ENCODE assay signal across 40 mouse cellular contexts in genomic region chr11:100307900-100308299, GRCm38 (mm10). TPM values are rescaled to one million over a fixed set of nuclear protein-coding genes. Genes with fewer than 3 reads are reported as not detected.
"Had no signal": no experiment of that assay in that cellular context is flagged by ENCODE, and none has a peak within 500 bp of the region (broad histone marks: within the 10 kb centered on the region; RNA-seq: fewer than 3 reads in every experiment).

No protein-coding gene starts in this region.

- H3K36me3 ChIP-seq: heart, embryonic 10.5 days; heart, embryonic 12.5 days; hindbrain, embryonic 10.5 days; hindbrain, embryonic 12.5 days; hindbrain, embryonic 15.5 days; limb, embryonic 13.5 days; limb, embryonic 15.5 days; liver, embryonic 12.5 days had no signal

- H3K27me3 ChIP-seq: heart, embryonic 12.5 days; hindbrain, embryonic 12.5 days; hindbrain, embryonic 15.5 days; limb, embryonic 13.5 days; limb, embryonic 15.5 days had no signal

- H3K27ac ChIP-seq: heart, adult 2 months; heart, embryonic 10.5 days; hindbrain, embryonic 10.5 days; hindbrain, embryonic 12.5 days; hindbrain, embryonic 15.5 days; hindbrain, postnatal 0 days; layer of hippocampus, adult 2 months; left cerebral cortex, adult 2 months; limb, embryonic 13.5 days; limb, embryonic 15.5 days; liver, embryonic 12.5 days; liver, embryonic 14.5 days had no signal

- H3K4me3 ChIP-seq: heart, adult 2 months; heart, embryonic 10.5 days; heart, embryonic 12.5 days; hindbrain, embryonic 10.5 days; hindbrain, embryonic 12.5 days; hindbrain, embryonic 15.5 days; layer of hippocampus, adult 2 months; left cerebral cortex, adult 2 months; limb, embryonic 13.5 days; limb, embryonic 15.5 days; liver, embryonic 12.5 days had no signal

- ATAC-seq: hindbrain, postnatal 0 days; intestine, embryonic 16.5 days; liver, embryonic 12.5 days had no signal

- DNase-seq: gastrocnemius, postnatal 14 days; gastrocnemius, postnatal 36 days; heart, adult 11 months; heart, adult 2 months; heart, postnatal 10 days; heart, postnatal 4 days; kidney, adult 11 months; kidney, adult 2 months; kidney, postnatal 10 days; kidney, postnatal 25 days; kidney, postnatal 4 days had no signal

- H3K4me2 ChIP-seq: heart, embryonic 12.5 days; hindbrain, embryonic 12.5 days; hindbrain, embryonic 15.5 days; limb, embryonic 13.5 days; limb, embryonic 15.5 days; liver, embryonic 12.5 days had no signal

- H3K9ac ChIP-seq: heart, embryonic 12.5 days; hindbrain, embryonic 12.5 days; hindbrain, embryonic 15.5 days; limb, embryonic 13.5 days; limb, embryonic 15.5 days; liver, embryonic 12.5 days; liver, embryonic 14.5 days had no signal

- H3K4me1 ChIP-seq: limb, embryonic 13.5 days; limb, embryonic 15.5 days; liver, embryonic 12.5 days had no signal

- H3K9me3 ChIP-seq: heart, embryonic 10.5 days; heart, embryonic 12.5 days; hindbrain, embryonic 10.5 days; hindbrain, embryonic 12.5 days; hindbrain, embryonic 15.5 days; limb, embryonic 13.5 days; limb, embryonic 15.5 days; liver, embryonic 12.5 days had no signal

RNA-seq across cellular contexts. Expression of gene Gast, which starts 26.3 kb away (rescaled TPM):
- total RNA-seq: gastrocnemius, adult 18-20 months; gastrocnemius, adult 8-10 months; gastrocnemius, postnatal 14 days; gastrocnemius, postnatal 36 days; heart, adult 2 months; heart, postnatal 10 days; heart, postnatal 25 days; heart, postnatal 4 days; hindbrain, postnatal 0 days; layer of hippocampus, adult 2 months; layer of hippocampus, postnatal 10 days; layer of hippocampus, postnatal 25 days; left cerebral cortex, adult 2 months; left cerebral cortex, postnatal 14 days; left cerebral cortex, postnatal 36 days; liver, adult 2 months had no signal
- polyA plus RNA-seq: gonadal fat pad, adult 2 months; heart, adult 2 months; heart, embryonic 10.5 days; heart, embryonic 12.5 days; heart, embryonic 14.5 days; heart, embryonic 16.5 days; kidney, adult 2 months; kidney, embryonic 14.5 days; kidney, embryonic 16.5 days; limb, embryonic 11.5 days; limb, embryonic 13.5 days; liver, adult 2 months; liver, embryonic 12.5 days; liver, embryonic 14.5 days; liver, embryonic 16.5 days had no signal

RNA-seq across cellular contexts. Expression of gene Krt42, which starts 38.2 kb away (rescaled TPM):
- total RNA-seq: gastrocnemius, adult 18-20 months; gastrocnemius, adult 8-10 months; gastrocnemius, postnatal 14 days; gastrocnemius, postnatal 36 days; heart, adult 2 months; heart, postnatal 10 days; heart, postnatal 25 days; heart, postnatal 4 days; hindbrain, postnatal 0 days; layer of hippocampus, adult 2 months; layer of hippocampus, postnatal 10 days; layer of hippocampus, postnatal 25 days; left cerebral cortex, adult 2 months; left cerebral cortex, postnatal 14 days; left cerebral cortex, postnatal 36 days; liver, adult 2 months had no signal
- polyA plus RNA-seq: gonadal fat pad, adult 2 months; heart, adult 2 months; heart, embryonic 10.5 days; heart, embryonic 12.5 days; heart, embryonic 14.5 days; heart, embryonic 16.5 days; hindbrain, embryonic 10.5 days; hindbrain, embryonic 12.5 days; hindbrain, embryonic 15.5 days; hindbrain, postnatal 0 days; intestine, embryonic 14.5 days; intestine, embryonic 16.5 days; kidney, adult 2 months; kidney, embryonic 14.5 days; kidney, embryonic 16.5 days; limb, embryonic 13.5 days; liver, adult 2 months; liver, embryonic 12.5 days; liver, embryonic 14.5 days; liver, embryonic 16.5 days had no signal

RNA-seq across cellular contexts. Expression of gene Krt17, which starts 47.1 kb away (rescaled TPM):
- total RNA-seq: gastrocnemius, adult 8-10 months; gastrocnemius, postnatal 14 days; heart, adult 2 months; heart, postnatal 10 days; heart, postnatal 25 days; layer of hippocampus, adult 2 months; layer of hippocampus, postnatal 10 days; layer of hippocampus, postnatal 25 days; left cerebral cortex, adult 2 months; left cerebral cortex, postnatal 14 days; left cerebral cortex, postnatal 36 days; liver, adult 2 months had no signal
- polyA plus RNA-seq: liver, adult 2 months had no signal
